Mouse (Mus musculus) heart, embryonic 10.5 days (tissue): ENCODE data around the gene Mad1l1. TPM values are rescaled to one million over a fixed set of nuclear protein-coding genes. Genes with fewer than 3 reads are reported as not detected.

Source experiments
- DNase-seq: peaks from one replicate; pipeline ENCODE4 v3.0.0-alpha.2; 2017; ENCODE audit warnings: low spot score
- H3K27ac ChIP-seq: fragments of 300-500 bp; sonication (generic); 2 replicates; pipeline ENCODE4 v1.5.1; 2016; ENCODE audit warnings: mild to moderate bottlenecking
- H3K27me3 ChIP-seq: fragments of 300-500 bp; sonication (generic); 2 replicates; pipeline ENCODE4 v1.6.1; 2016; ENCODE audit warnings: mild to moderate bottlenecking; ENCODE audit not compliant: poor library complexity, insufficient read depth, severe bottlenecking
- H3K36me3 ChIP-seq: fragments of 300-500 bp; sonication (generic); 2 replicates; pipeline ENCODE4 v1.6.1; 2016; ENCODE audit warnings: mild to moderate bottlenecking, moderate library complexity
- H3K4me1 ChIP-seq: fragments of 300-500 bp; sonication (generic); 2 replicates; pipeline ENCODE4 v1.6.1; 2016; ENCODE audit warnings: mild to moderate bottlenecking
- H3K4me3 ChIP-seq: fragments of 300-500 bp; sonication (generic); 2 replicates; pipeline ENCODE4 v1.5.1; 2016; ENCODE audit warnings: mild to moderate bottlenecking, moderate library complexity
- H3K9me3 ChIP-seq: fragments of 300-500 bp; sonication (generic); 2 replicates; pipeline ENCODE4 v1.6.1; 2016; ENCODE audit warnings: mild to moderate bottlenecking, moderate library complexity
- WGBS: fragments of 180-500 bp; shearing (Covaris S2); methylation state at CpG from one replicate; pipeline ENCODE4 v1.1.7; 2016; 5-methylcytosine and 5-hydroxymethylcytosine counted together
- polyA plus RNA-seq: library from polyadenylated mRNA; unstranded; fragments of >200 nt; fragmentation: Nextera tagmentation; extraction: Ambion mirVana; gene quantifications from 2 replicates; pipeline ENCODE4 v1.2.1, GENCODE M21; 2016

Mad1l1 gene
- polyA plus RNA-seq, 1 experiment from 2014 or later = 43.5 TPM

GRCm38 (mm10) chr5:140217900-140218299 lies 103.5 kb downstream of the Mad1l1 start:
- peak; percentile 80 for DNase-seq
- Histone ChIP-seq H3K27me3 (peaks cover 19% of the 10 kb centered on the region), H3K9me3 (no peaks in the 10 kb centered on the region), H3K27ac (no peak overlapping the region), H3K4me3 (no peak overlapping the region), H3K36me3 (peaks cover under 1% of the 10 kb centered on the region; the same call in 1 of the 2 replicates), H3K4me1 (peaks cover 15% of the 10 kb centered on the region)
- 36% methylated on average over 2 of the region's 2 CpGs for WGBS

- Histone ChIP-seq H3K4me3 (no peak overlapping the region), H3K9me3 (no peaks in the 10 kb centered on the region), H3K27me3 (peaks cover 19% of the 10 kb centered on the region), H3K36me3 (no peaks in the 10 kb centered on the region), H3K4me1 (peaks cover 15% of the 10 kb centered on the region), H3K27ac (no peak overlapping the region)
- WGBS = 56% methylated on average over 3 of the region's 3 CpGs
- DNase-seq = no peak
Observed at GRCm38 (mm10) chr5:140217083-140217482, 104.3 kb downstream of the Mad1l1 start.

- Histone ChIP-seq H3K27me3 (peaks cover 18% of the 10 kb centered on the region), H3K27ac (no peak overlapping the region), H3K9me3 (no peaks in the 10 kb centered on the region), H3K36me3 (no peaks in the 10 kb centered on the region), H3K4me3 (no peak overlapping the region), H3K4me1 (peaks cover 15% of the 10 kb centered on the region)
- no peak for DNase-seq
- 75% methylated on average over 4 of the region's 4 CpGs for WGBS
Observed at GRCm38 (mm10) chr5:140215471-140216087, 105.8 kb downstream of the Mad1l1 start.

GRCm38 (mm10) chr5:140213001-140213400 lies 108.4 kb downstream of the Mad1l1 start:
- Histone ChIP-seq H3K27ac (no peak overlapping the region), H3K36me3 (no peaks in the 10 kb centered on the region), H3K4me3 (no peak overlapping the region), H3K9me3 (no peaks in the 10 kb centered on the region), H3K27me3 (peaks cover 12% of the 10 kb centered on the region), H3K4me1 (peaks cover 28% of the 10 kb centered on the region)
- 84% methylated on average over 4 of the region's 4 CpGs for WGBS
- no peak for DNase-seq

- H3K27ac ChIP-seq = no peak overlapping the region
- H3K9me3 ChIP-seq = no peaks in the 10 kb centered on the region
- 65% methylated on average over 6 of the region's 6 CpGs for WGBS
- peaks cover 30% of the 10 kb centered on the region for H3K4me1 ChIP-seq
- H3K36me3 ChIP-seq = no peaks in the 10 kb centered on the region
- no peak overlapping the region for H3K4me3 ChIP-seq
- H3K27me3 ChIP-seq = peaks cover 12% of the 10 kb centered on the region
- DNase-seq = no peak
Observed at GRCm38 (mm10) chr5:140210417-140211184, 110.8 kb downstream of the Mad1l1 start.

- no peaks in the 10 kb centered on the region for H3K9me3 ChIP-seq
- 35% methylated on average over 19 of the region's 19 CpGs for WGBS
- peak overlapping the region; percentile 67; the same call in 1 of the 2 replicates for H3K27ac ChIP-seq
- H3K27me3 ChIP-seq = peaks cover 9% of the 10 kb centered on the region; the same call in 1 of the 2 replicates
- H3K4me1 ChIP-seq = peaks cover 34% of the 10 kb centered on the region
- H3K4me3 ChIP-seq = 0 out of 2 replicates have a peak overlapping the region, but pooled peaks have one; percentile 15
- no peaks in the 10 kb centered on the region for H3K36me3 ChIP-seq
- peak; percentile 94 for DNase-seq
Observed at GRCm38 (mm10) chr5:140208743-140209409, 112.5 kb downstream of the Mad1l1 start.

- H3K27ac ChIP-seq = peak overlapping the region; percentile 17; the same call in 1 of the 2 replicates
- WGBS = 77% methylated on average over 19 of the region's 19 CpGs
Observed at GRCm38 (mm10) chr5:140206726-140207703, 114.3 kb downstream of the Mad1l1 start.

GRCm38 (mm10) chr5:140205991-140206390 lies 115.4 kb downstream of the Mad1l1 start:
- Histone ChIP-seq H3K9me3 (no peaks in the 10 kb centered on the region), H3K4me1 (peaks cover 37% of the 10 kb centered on the region), H3K36me3 (no peaks in the 10 kb centered on the region), H3K4me3 (no peak overlapping the region), H3K27me3 (peaks cover 10% of the 10 kb centered on the region; the same call in 1 of the 2 replicates), H3K27ac (no peak overlapping the region)
- WGBS = 87% methylated on average over 2 of the region's 2 CpGs
- DNase-seq = no peak

More at GRCm38 (mm10) chr5:140206726-140207703, 114.3 kb downstream of the Mad1l1 start:
- Histone ChIP-seq H3K4me1 (peaks cover 34% of the 10 kb centered on the region), H3K36me3 (no peaks in the 10 kb centered on the region), H3K27me3 (peaks cover 10% of the 10 kb centered on the region; the same call in 1 of the 2 replicates), H3K4me3 (no peak overlapping the region), H3K9me3 (no peaks in the 10 kb centered on the region)
- DNase-seq = no peak

GRCm38 (mm10) chr5:140204465-140204864 lies 116.9 kb downstream of the Mad1l1 start:
- H3K27ac ChIP-seq = no peak overlapping the region
- WGBS = 72% methylated on average over 3 of the region's 3 CpGs
- H3K4me3 ChIP-seq = no peak overlapping the region
- no peaks in the 10 kb centered on the region for H3K36me3 ChIP-seq
- H3K9me3 ChIP-seq = no peaks in the 10 kb centered on the region
- H3K4me1 ChIP-seq = peaks cover 37% of the 10 kb centered on the region
- no peak for DNase-seq
- peaks cover 11% of the 10 kb centered on the region; the same call in 1 of the 2 replicates for H3K27me3 ChIP-seq

- no peak for DNase-seq
- Histone ChIP-seq H3K27ac (0 out of 2 replicates have a peak overlapping the region, but pooled peaks have one; percentile 33), H3K36me3 (no peaks in the 10 kb centered on the region), H3K4me3 (no peak overlapping the region), H3K9me3 (no peaks in the 10 kb centered on the region), H3K4me1 (peaks cover 34% of the 10 kb centered on the region), H3K27me3 (peaks cover 13% of the 10 kb centered on the region; the same call in 1 of the 2 replicates)
- 94% methylated on average over 5 of the region's 5 CpGs for WGBS
Observed at GRCm38 (mm10) chr5:140204037-140204436, 117.3 kb downstream of the Mad1l1 start.

GRCm38 (mm10) chr5:140202451-140202850 lies 118.9 kb downstream of the Mad1l1 start:
- peaks cover 21% of the 10 kb centered on the region for H3K4me1 ChIP-seq
- 76% methylated on average over 2 of the region's 2 CpGs for WGBS
- no peak for DNase-seq

GRCm38 (mm10) chr5:140201566-140201965 lies 119.8 kb downstream of the Mad1l1 start:
- Histone ChIP-seq H3K27me3 (peaks cover 8% of the 10 kb centered on the region; the same call in 1 of the 2 replicates), H3K27ac (no peak overlapping the region), H3K36me3 (no peaks in the 10 kb centered on the region), H3K4me1 (peaks cover 12% of the 10 kb centered on the region), H3K9me3 (no peaks in the 10 kb centered on the region), H3K4me3 (no peak overlapping the region)
- WGBS = 95% methylated on average over 5 of the region's 5 CpGs
- DNase-seq = no peak

More at GRCm38 (mm10) chr5:140202451-140202850, 118.9 kb downstream of the Mad1l1 start:
- no peaks in the 10 kb centered on the region for H3K9me3 ChIP-seq
- H3K4me3 ChIP-seq = no peak overlapping the region
- H3K36me3 ChIP-seq = no peaks in the 10 kb centered on the region
- H3K27ac ChIP-seq = no peak overlapping the region
- H3K27me3 ChIP-seq = peaks cover 12% of the 10 kb centered on the region; the same call in 1 of the 2 replicates
